Mouse (Mus musculus): ENCODE measurements at regions not wholly inside any gene's neighbourhood (a gene's known extent, or its start where the extent isn't known, plus 50 kb on each side); places are given as distances from the start of the nearest gene placed in this dataset.

DNA sequence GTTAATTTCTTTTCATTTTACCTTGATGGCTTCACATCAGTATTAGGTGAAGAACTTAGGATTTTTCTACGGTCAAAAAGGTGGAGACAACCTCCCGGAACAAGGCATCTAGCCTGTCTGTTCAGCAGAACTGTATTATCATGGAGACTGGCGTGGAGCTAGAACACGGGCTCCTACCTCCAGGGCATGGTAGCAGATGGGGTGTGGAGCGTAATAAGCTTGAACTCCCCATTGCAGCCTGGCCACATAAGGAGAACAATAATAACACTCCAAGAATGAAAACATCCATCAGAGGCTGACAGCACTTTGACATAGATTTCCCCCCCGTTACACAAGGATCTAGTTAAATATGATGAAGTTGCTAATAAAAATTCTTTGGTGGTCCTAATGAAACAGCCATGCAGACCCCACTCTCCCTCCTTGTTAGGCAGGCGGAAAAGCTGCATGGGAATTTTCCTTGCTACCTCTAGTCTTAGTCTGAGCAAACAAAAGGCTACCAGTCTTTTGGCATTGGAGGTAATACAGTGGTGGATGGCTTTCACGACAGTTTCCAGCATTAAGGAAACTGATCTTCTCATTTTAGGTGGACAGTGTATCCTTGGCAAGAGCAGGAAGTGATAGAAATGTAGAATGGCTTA, 137.5 kb downstream of the Ppp4r2 start:
- intact Hi-C loops (cut with DNase I): no loop called here
- no peak for DNase-seq (ENCODE audit: low spot score in 2 of 2)

GRCm38 (mm10) chr6:100971462-100971955, 138.1 kb downstream of the Ppp4r2 start:
- no peak for DNase-seq (ENCODE audit: low spot score in 2 of 2)
- intact Hi-C loops (cut with DNase I): no loop called here

DNA sequence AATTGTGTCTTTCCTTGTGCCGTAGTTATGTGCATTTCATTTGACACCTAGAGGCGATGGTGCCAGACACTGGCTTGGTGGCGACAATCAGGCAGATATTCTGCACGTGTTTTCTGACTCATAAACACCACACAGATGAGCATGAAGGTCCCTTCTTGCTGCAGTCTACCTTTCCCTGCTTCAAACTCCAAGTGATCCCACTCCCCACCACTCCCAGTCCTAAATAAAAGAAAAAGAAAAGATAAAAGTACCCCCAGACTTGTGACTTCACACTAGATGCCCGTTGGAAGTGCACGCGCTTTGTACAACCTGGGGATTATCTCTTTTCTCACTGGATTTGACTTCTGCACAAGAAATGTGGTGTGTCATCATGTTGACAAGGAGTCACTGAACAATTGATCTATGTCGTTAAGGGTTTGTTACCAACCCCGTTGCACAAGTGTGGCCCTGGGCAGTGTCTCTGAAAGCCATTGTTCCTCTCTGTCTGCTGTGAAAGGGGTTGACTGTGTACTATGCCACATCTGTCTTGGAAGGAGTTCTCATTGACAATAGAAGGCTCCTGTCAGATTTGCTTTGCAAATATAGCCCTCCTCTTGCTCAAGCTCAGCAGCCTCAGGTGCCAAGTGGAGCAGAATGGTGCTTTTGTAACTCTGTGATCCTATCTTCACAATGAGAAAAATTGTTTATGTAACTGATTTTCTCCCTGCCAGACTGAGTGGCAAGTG, 140.1 kb downstream of the Ppp4r2 start:
- DNase-seq (ENCODE audit: low spot score in 2 of 2): no peak
- intact Hi-C loops (cut with DNase I): no loop called here

- intact Hi-C loops (cut with DNase I): no loop called here
- no peak for DNase-seq (ENCODE audit: low spot score in 2 of 2)
Observed at GRCm38 (mm10) chr6:100974716-100975115, 141.3 kb downstream of the Ppp4r2 start.

DNA sequence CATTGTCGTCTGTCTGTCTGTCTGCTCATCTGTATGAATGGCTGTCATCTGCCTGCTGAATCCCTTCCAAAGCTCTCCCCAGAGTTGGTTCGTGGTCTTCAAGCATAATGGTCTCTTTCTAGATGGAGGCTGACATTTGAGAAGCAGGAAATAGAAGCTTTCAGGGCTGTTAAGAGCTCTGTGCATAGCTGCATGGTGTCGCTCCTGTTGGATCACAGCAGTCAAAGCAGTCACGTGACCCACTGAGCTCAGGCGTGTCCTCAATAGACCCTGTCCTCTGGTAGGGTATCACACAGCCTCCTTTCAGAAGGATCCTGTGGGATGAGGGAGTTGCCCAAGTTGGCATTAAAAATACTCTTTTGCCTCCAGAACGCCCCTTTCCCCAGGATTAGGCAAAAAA, 142.4 kb downstream of the Ppp4r2 start:
- intact Hi-C loops (cut with DNase I): no loop called here

DNA sequence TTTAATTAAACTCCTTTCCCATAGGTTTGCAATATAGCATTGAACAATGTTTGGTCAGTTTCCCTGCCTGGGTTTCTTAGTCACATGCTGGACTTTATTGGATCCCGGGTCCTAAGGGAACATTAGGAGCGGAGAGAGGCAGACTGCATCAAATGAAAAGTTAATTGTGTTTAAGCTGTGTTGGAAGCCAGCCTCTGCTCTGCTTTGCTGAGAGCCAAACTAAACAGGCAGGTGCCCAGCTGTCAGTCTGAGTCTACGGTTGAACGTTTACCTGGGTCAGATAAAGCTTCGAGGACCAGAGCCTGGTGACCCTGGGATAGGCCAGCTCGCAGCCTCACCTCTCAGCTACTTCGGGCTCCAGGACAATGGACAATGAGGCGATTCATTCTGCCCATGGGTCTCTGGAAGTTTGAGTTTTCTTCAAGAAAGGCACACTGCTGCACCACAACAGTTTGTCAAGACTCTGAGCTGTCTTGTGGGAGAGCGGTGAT, 143.8 kb downstream of the Ppp4r2 start:
- intact Hi-C loops (cut with DNase I): no loop called here
- no peak for DNase-seq (ENCODE audit: low spot score in 2 of 2)

More for the DNA sequence above, 142.4 kb downstream of the Ppp4r2 start:
- peak; percentile 39 to 78 for DNase-seq (ENCODE audit: low spot score in 2 of 2)

- no peak for DNase-seq (ENCODE audit: low spot score in 2 of 2)
- intact Hi-C loops (cut with DNase I): no loop called here
Observed at GRCm38 (mm10) chr6:100978113-100978512, 144.7 kb downstream of the Ppp4r2 start.

GRCm38 (mm10) chr6:100978727-100979460, 145.5 kb downstream of the Ppp4r2 start:
- intact Hi-C loops (cut with DNase I): no loop called here
- DNase-seq (ENCODE audit: low spot score in 2 of 2): no peak

DNA sequence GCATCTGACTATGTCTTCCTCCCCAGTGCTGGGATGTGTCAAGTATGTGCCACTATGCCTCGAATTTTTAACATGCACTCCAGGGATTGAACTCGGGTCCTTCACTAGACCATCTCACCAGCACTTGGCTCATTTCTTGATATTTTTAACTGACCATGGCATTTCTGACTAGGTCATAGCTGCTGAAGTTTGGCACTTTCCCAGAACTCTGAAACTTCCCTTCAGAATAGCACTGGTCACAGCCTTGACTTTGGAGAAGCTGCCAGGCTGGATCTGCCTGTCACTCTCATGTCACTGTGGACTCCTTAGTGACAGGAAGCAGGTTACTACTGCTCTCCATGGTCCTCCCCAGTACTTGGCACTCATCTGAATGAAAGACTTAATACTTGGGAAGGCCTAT, 146.7 kb downstream of the Ppp4r2 start:
- DNase-seq (ENCODE audit: low spot score in 2 of 2): no peak
- intact Hi-C loops (cut with DNase I): no loop called here

GRCm38 (mm10) chr6:100984861-100985260, 151.4 kb downstream of the Ppp4r2 start:
- intact Hi-C loops (cut with DNase I): no loop called here
- DNase-seq (ENCODE audit: low spot score in 2 of 2): no peak

- intact Hi-C loops (cut with DNase I): no loop called here
- DNase-seq (ENCODE audit: low spot score in 2 of 2): no peak
Observed at GRCm38 (mm10) chr6:100985334-100985937, 152.0 kb downstream of the Ppp4r2 start.

GRCm38 (mm10) chr6:100988521-100988920, 155.1 kb downstream of the Ppp4r2 start:
- DNase-seq (ENCODE audit: low spot score in 2 of 2): no peak
- intact Hi-C loops (cut with DNase I): no loop called here

DNA sequence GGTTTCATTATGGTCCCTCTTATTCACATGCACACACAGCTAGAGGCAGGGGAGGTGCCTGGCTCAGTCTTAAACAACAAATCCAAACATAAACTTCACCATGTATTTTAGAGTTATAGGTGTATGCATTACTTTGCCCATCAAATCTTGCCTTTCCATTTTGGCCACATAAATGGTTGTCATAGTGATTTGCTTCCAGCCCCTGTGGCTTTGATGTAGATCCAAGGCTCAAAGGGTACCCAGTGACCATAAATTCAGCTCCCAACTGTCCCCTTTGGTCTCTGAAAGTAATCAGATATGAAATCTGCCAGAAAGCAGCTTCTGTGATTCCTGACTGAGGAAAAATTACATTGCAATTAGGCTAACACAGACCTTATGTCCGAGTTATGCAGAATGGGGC, 160.0 kb downstream of the Ppp4r2 start:
- intact Hi-C loops (cut with DNase I): no loop called here
- no peak for DNase-seq (ENCODE audit: low spot score in 2 of 2)

DNA sequence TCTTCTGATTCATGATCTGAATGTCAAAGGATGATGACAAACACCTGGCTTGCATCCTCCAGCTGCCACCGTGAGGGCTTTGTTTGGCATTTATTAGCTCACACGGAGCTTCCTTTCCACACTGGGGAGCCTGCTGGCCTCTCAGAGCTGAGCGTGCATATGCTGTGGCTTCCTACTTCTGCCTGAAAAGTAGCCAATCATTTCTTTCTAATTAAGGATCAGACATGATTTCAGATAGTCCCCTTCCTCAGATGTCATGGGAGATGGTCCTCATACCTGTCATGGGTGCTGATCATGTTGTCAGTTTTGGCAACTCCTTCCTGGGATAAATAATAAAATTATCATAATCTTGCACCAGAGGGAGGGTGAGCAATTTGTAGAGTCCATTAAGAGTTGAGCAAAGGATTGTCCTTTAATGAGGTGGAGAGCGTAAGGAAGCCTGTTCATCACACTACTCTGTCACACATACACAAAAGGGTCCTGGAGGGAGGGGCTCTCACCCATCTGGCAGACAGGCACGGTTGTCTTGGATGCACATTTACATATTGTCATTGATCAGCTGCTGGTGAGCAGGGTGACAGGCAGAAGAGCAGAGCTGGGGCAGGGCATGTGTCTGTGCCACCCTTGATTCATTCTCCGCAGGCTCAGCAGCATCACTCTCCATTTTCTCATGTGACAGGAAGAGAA, 162.6 kb downstream of the Ppp4r2 start:
- intact Hi-C loops (cut with DNase I): no loop called here
- no peak for DNase-seq (ENCODE audit: low spot score in 2 of 2)

DNA sequence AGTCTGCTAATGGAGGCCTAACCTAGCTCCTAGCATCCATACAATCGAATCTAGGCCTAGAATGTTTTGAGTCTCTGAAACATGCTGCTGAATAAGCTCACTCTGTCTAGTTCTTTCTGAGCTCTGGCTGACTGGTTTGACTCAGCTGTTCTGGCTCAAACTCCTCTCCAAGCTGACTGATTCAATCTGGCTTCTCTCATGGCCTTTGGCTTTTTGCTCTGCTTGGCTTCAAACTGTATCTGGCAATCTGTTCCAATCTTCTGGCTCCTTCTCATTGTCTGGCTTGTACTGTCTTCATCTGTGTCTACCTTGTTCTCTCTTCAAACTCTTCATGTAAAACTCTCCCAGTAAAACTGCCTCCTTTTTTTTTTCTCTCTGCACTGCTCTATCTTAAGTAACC, 164.9 kb downstream of the Ppp4r2 start:
- no peak for DNase-seq (ENCODE audit: low spot score in 2 of 2)
- intact Hi-C loops (cut with DNase I): no loop called here

GRCm38 (mm10) chr6:101003901-101004300, 170.5 kb downstream of the Ppp4r2 start:
- intact Hi-C loops (cut with DNase I): no loop called here

GRCm38 (mm10) chr6:101021650-101022049, 188.2 kb downstream of the Ppp4r2 start:
- DNase-seq (ENCODE audit: low spot score in 2 of 2): no peak
- intact Hi-C loops (cut with DNase I): no loop called here

More at GRCm38 (mm10) chr6:101003901-101004300, 170.5 kb downstream of the Ppp4r2 start:
- DNase-seq (ENCODE audit: low spot score in 2 of 2): no peak

GRCm38 (mm10) chr6:101025816-101026215, 192.4 kb downstream of the Ppp4r2 start:
- DNase-seq (ENCODE audit: low spot score in 2 of 2): no peak
- intact Hi-C loops (cut with DNase I): no loop called here

- intact Hi-C loops (cut with DNase I): no loop called here
- DNase-seq (ENCODE audit: low spot score in 2 of 2): no peak
Observed at GRCm38 (mm10) chr6:101027462-101027861, 194.0 kb downstream of the Ppp4r2 start.

Measured in left cerebral cortex, postnatal 25 days (tissue).